Mouse (Mus musculus) brain, embryonic 14.5 days (tissue): ENCODE results near the gene Fam8a1.

Experiments
- CTCF ChIP-seq: fragments of 200-500 bp; IDR thresholded peaks from 2 replicates; pipeline ENCODE4 v1.5.1; 2012; ENCODE audit warnings: inconsistent platforms, mild to moderate bottlenecking, moderate library complexity, borderline replicate concordance; ENCODE audit not compliant: insufficient read depth, insufficient read length; ENCODE audit errors: extremely low read depth
- POLR2A ChIP-seq: fragments of 200-500 bp; IDR thresholded peaks from 2 replicates; pipeline ENCODE4 v1.6.1; 2012; ENCODE audit warnings: mild to moderate bottlenecking, inconsistent platforms, borderline replicate concordance; ENCODE audit not compliant: poor library complexity, insufficient read depth, insufficient read length, severe bottlenecking; ENCODE audit errors: extremely low read depth

- TF ChIP-seq CTCF (no peak), POLR2A (no peak)
These were observed 44.2 kb downstream of the Fam8a1 start for GRCm38 (mm10) chr13:46713486-46713885.
